Mouse (Mus musculus): ENCODE measurements around the gene Slc13a2. TPM values are rescaled to one million over a fixed set of nuclear protein-coding genes. Genes with fewer than 3 reads are reported as not detected.

The Slc13a2 gene
- polyA plus RNA-seq, 1 experiment from 2014 or later = not detected

- Histone ChIP-seq H3K4me1 (0 out of 2 replicates have a peak, but pooled peaks cover 4% of the 10 kb centered on the region), H3K36me3 (ENCODE audit: poor library complexity, severe bottlenecking) (no peaks in the 10 kb centered on the region), H3K4me3 (no peak overlapping the region), H3K9ac (no peak overlapping the region), H3K27me3 (no peaks in the 10 kb centered on the region), H3K4me2 (0 out of 2 replicates have a peak overlapping the region, but pooled peaks have one; percentile 48), H3K9me3 (replicated peaks) (no peaks in the 10 kb centered on the region), H3K27ac (no peak overlapping the region)
- WGBS = 73% methylated on average over 2 of the region's 2 CpGs
- peak; percentile 24; the same call in 1 of the 2 replicates for ATAC-seq
Observed at GRCm38 (mm10) chr11:78360789-78361131, 61.3 kb downstream of the Slc13a2 start.

GRCm38 (mm10) chr11:78360125-78360788 lies 61.8 kb downstream of the Slc13a2 start:
- H3K4me2 ChIP-seq = peak overlapping the region; percentile 48
- H3K4me1 ChIP-seq = 0 out of 2 replicates have a peak, but pooled peaks cover 4% of the 10 kb centered on the region
- whole genome bisulfite sequencing = 14% methylated on average over 13 of the region's 13 CpGs
- no peaks in the 10 kb centered on the region for H3K27me3 ChIP-seq
- H3K9me3 ChIP-seq (replicated peaks) = no peaks in the 10 kb centered on the region
- peak overlapping the region; percentile 23 for H3K4me3 ChIP-seq
- no peaks in the 10 kb centered on the region for H3K36me3 ChIP-seq (ENCODE audit: poor library complexity, severe bottlenecking)
- H3K9ac ChIP-seq = no peak overlapping the region
- peak; percentile 63 for ATAC-seq
- H3K27ac ChIP-seq = no peak overlapping the region

DNA sequence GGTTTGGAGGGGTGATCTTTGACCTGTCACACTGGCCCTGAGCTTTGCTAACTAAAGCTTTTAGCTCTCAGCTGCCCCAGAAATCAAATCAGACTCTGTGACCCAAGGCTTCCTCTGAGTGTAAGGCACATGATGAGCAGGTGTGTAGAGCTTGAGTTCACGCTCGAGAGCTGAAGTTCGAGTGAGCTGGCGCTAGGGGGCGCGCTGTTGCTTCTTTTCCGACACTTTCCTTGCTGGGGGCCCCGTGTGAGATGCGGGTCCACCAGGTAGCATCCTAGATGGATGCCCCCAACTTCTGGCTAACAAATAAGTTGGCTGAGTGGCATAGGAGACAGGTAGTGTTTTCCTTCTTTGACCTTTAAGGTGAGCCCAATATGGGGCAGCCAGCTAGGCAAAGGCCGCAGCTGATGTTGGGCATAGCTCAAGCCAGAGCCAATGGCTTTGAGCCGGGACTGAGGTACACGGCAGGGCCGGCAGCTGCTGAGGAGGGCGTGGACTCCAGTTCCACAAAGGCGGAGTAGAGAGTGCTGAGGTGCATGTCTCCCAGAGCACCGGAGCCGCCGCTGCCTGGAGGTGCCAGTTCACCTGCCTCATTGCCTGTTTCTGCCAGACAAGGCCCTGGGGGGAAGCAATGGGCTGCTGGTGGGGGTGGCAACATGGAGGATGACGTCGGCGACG lies 63.5 kb downstream of the Slc13a2 start:
- H3K36me3 ChIP-seq (ENCODE audit: poor library complexity, severe bottlenecking) = no peaks in the 10 kb centered on the region
- 13% methylated on average over 22 of the region's 22 CpGs for WGBS
- no peak overlapping the region for H3K4me3 ChIP-seq
- no peak overlapping the region for H3K9ac ChIP-seq
- H3K4me2 ChIP-seq = no peak overlapping the region
- ATAC-seq = no peak
- no peak overlapping the region for H3K27ac ChIP-seq
- 0 out of 2 replicates have a peak, but pooled peaks cover 4% of the 10 kb centered on the region for H3K4me1 ChIP-seq
- H3K9me3 ChIP-seq (replicated peaks) = no peaks in the 10 kb centered on the region
- no peaks in the 10 kb centered on the region for H3K27me3 ChIP-seq

DNA sequence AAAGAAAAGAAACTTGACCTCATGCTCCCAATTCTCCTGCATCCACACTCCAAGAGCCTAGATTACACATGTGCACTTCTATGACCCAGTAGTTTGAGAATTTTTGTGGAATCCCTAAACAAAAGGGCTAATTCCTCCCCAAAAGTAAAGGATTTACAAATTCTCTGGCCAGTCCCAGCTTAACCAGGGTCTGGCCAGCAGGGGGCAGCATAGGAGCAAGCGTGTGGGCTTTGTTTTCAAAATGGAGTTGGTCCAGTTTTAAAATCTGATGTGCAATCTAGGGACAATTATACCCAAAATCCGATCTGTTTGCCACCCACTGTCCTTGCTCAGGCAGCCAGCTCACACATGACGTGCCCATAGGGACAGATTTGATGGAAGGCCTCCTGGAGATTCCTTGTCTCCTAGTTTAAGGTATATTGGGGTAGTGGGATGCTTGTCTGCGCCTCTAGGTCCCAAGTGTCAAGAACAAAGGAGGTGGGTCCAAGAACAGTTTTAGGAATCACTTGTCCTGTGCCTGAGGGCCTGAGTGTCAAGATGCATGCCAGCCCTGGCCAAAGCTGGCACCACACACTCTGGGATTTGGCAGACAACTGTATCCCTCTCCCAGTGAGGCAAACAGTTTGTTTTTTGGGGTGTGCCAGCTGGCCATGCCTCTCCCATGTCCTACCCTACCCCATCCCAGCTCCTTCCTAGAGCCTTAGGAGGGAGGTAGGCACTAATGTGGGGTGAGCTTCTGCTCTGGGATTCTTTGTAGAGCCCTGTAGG lies 66.4 kb downstream of the Slc13a2 start:
- WGBS = 32% methylated on average over 4 of the region's 4 CpGs
- ATAC-seq = no peak
- no peaks in the 10 kb centered on the region for H3K9me3 ChIP-seq (replicated peaks)
- no peak overlapping the region for H3K4me2 ChIP-seq
- no peak overlapping the region for H3K9ac ChIP-seq
- no peaks in the 10 kb centered on the region for H3K27me3 ChIP-seq
- H3K4me1 ChIP-seq = 0 out of 2 replicates have a peak, but pooled peaks cover 4% of the 10 kb centered on the region
- H3K27ac ChIP-seq = no peak overlapping the region
- no peak overlapping the region for H3K4me3 ChIP-seq
- no peaks in the 10 kb centered on the region for H3K36me3 ChIP-seq (ENCODE audit: poor library complexity, severe bottlenecking)

DNA sequence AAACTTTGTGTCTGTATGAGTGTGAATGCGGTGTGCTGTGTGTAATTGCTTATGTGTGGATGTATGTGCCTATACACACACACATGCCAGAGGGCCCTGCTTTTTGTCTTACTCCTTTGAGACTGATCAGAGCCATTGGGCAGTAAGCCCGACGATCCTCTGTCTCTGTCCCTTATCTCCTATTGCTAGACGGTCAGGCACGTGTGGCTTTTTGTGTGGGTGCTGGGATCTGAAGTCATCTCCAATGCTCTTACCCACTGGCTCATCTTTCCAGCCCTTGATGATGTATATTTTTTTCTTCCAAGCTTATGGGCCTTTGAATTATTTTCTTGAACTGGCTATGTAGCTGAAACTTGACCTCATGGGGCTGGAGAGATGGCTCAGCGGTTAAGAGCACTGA lies 67.1 kb downstream of the Slc13a2 start:
- Histone ChIP-seq H3K4me2 (no peak overlapping the region), H3K9me3 (replicated peaks) (no peaks in the 10 kb centered on the region), H3K9ac (no peak overlapping the region), H3K27me3 (no peaks in the 10 kb centered on the region), H3K4me3 (no peak overlapping the region), H3K27ac (no peak overlapping the region), H3K4me1 (0 out of 2 replicates have a peak, but pooled peaks cover 2% of the 10 kb centered on the region), H3K36me3 (ENCODE audit: poor library complexity, severe bottlenecking) (no peaks in the 10 kb centered on the region)
- 88% methylated on average over 6 of the region's 6 CpGs for WGBS
- no peak for ATAC-seq

DNA sequence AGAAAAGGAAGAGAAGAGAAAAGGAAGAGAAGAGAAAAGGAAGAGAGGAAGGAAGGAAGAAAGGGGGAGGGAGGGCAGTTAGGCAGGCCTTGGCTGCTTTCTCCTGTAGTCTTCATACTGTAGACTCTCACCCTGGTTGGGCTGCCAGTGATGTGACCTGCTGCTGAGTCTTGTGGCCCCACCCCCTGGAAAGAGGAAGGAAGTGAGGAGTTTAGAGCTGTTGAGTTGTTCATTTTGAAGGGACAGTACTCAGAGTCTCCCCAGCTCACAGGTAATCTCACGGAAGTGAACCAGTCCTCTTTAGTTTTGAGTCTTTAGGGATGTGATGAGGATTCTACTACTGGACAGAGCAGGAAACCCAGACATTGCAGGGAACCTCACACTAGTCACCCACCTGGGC lies 68.9 kb downstream of the Slc13a2 start:
- Histone ChIP-seq H3K9ac (no peak overlapping the region), H3K4me1 (no peaks in the 10 kb centered on the region), H3K4me3 (no peak overlapping the region), H3K27me3 (no peaks in the 10 kb centered on the region), H3K4me2 (no peak overlapping the region), H3K27ac (no peak overlapping the region), H3K9me3 (replicated peaks) (no peaks in the 10 kb centered on the region), H3K36me3 (ENCODE audit: poor library complexity, severe bottlenecking) (peaks cover 15% of the 10 kb centered on the region)
- WGBS = 85% methylated on average over 1 of the region's 1 CpGs
- no peak for ATAC-seq

DNA sequence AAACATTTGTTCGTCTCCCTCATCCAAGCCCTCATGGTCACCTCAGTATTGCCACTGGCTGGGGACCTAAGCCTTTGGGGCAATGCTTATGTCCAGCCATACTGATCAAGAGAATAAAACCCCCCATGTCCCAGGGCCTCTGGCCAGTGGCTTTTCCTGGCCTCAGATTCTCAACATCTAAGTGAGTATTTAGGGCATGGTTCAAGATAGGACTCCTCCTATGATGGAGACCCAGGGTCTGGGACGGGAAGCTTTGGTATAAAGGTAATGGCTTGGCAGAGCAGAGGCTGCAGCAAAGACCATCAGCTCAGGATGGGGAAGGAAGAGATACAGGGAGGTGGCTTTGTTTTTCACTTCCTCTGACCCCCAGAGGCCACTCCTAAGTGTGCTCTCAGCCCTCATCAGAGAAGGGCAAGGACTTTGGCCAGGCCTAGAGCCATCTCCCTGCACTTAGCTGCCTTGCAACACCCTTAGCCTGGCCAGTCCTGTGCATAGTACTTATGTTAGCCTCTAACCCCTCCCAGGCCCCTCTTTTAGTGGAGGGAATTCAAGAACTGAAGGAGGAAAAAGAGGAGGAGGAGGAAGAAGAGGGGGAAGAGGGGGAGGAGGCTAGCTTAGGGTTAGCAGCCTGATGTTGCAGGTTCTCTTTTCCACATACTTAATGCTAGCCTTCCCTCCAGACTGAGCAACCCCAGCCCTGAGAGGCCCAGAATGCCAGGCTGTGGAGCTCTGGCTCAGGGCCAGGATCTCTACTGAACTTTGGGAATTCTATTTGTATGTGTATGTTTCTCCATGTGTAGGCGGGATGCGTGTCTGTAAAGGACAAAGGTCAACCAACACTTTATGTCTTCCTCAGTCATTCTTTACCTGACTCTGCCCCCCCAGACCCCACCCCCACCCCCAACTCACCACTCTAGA lies 72.3 kb downstream of the Slc13a2 start:
- no peak overlapping the region for H3K9ac ChIP-seq
- no peak for ATAC-seq
- no peak overlapping the region for H3K4me3 ChIP-seq
- no peaks in the 10 kb centered on the region for H3K9me3 ChIP-seq (replicated peaks)
- H3K4me1 ChIP-seq = peaks cover 25% of the 10 kb centered on the region
- no peaks in the 10 kb centered on the region for H3K27me3 ChIP-seq
- WGBS = 90% methylated on average over 4 of the region's 4 CpGs
- H3K4me2 ChIP-seq = no peak overlapping the region
- peaks cover 23% of the 10 kb centered on the region for H3K36me3 ChIP-seq (ENCODE audit: poor library complexity, severe bottlenecking)
- no peak overlapping the region for H3K27ac ChIP-seq

- Histone ChIP-seq H3K9me3 (replicated peaks) (no peaks in the 10 kb centered on the region), H3K4me3 (no peak overlapping the region), H3K27me3 (no peaks in the 10 kb centered on the region), H3K27ac (no peak overlapping the region), H3K4me2 (no peak overlapping the region), H3K9ac (no peak overlapping the region), H3K4me1 (peaks cover 34% of the 10 kb centered on the region), H3K36me3 (ENCODE audit: poor library complexity, severe bottlenecking) (peaks cover 23% of the 10 kb centered on the region)
- no peak for ATAC-seq
- 87% methylated on average over 7 of the region's 7 CpGs for WGBS
Observed at GRCm38 (mm10) chr11:78348474-78348873, 73.5 kb downstream of the Slc13a2 start.

- H3K4me1 ChIP-seq = peaks cover 38% of the 10 kb centered on the region
- no peak overlapping the region for H3K4me2 ChIP-seq
- ATAC-seq = no peak
- H3K27ac ChIP-seq = no peak overlapping the region
- H3K4me3 ChIP-seq = no peak overlapping the region
- peaks cover 23% of the 10 kb centered on the region for H3K36me3 ChIP-seq (ENCODE audit: poor library complexity, severe bottlenecking)
- H3K27me3 ChIP-seq = no peaks in the 10 kb centered on the region
- no peak overlapping the region for H3K9ac ChIP-seq
- 86% methylated on average over 9 of the region's 9 CpGs for WGBS
- no peaks in the 10 kb centered on the region for H3K9me3 ChIP-seq (replicated peaks)
Observed at GRCm38 (mm10) chr11:78347908-78348307, 74.1 kb downstream of the Slc13a2 start.
